Mouse (Mus musculus) left cerebral cortex, postnatal 4 days (tissue): ENCODE data around the gene Rbm44. TPM values are rescaled to one million over a fixed set of nuclear protein-coding genes. Genes with fewer than 3 reads are reported as not detected.
A peak's percentile ranks its signal among the peaks of the same experiment; 100 is the strongest.

Experiments
- DNase-seq: peaks from one replicate; pipeline ENCODE4 v3.0.0-alpha.2; 2022
- intact Hi-C: fragments of 180-260 bp; cut with DNase I; formaldehyde crosslinking; loops from one replicate; pipeline ENCODE4 v1.15.1; 2025
- total RNA-seq, 2 experiments: library from RNA; stranded (reverse); gene quantifications; 2 replicates each; pipeline ENCODE4 v1.2.3; 2021

The Rbm44 gene
- under 1 TPM in 1 of 2 experiments, not detected in 1; 0.10 TPM for total RNA-seq

- no peak for DNase-seq
- intact Hi-C loops: no loop called here
Measured at GRCm38 (mm10) chr1:91144813-91145212, at the start of gene Rbm44. TSS of gene Rbm44 (plus strand) at chr1:91145089.

- no peak for DNase-seq
- intact Hi-C loops: no loop called here
Measured at GRCm38 (mm10) chr1:91095258-91095657, 49.6 kb upstream of the Rbm44 start.

DNA sequence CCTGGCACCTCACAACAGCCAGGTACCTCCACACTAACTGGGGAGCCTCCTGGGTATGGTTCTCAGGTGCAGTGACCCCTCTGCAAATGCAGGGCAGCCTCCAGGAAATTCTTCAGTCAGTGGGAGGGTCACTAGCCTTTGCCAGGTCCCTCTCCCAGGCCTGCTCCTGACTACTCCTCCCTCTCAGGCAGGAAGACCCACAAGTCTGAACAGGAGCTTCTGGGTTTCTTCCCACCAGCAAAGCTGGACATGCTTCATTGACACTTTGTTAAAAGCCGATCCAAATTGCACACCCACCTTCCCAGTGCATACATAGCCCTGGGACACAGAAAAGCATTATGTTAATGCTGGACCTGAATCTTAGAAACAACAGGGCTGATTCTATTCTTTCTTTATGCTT, 49.0 kb upstream of the Rbm44 start:
- intact Hi-C loops: no loop called here
- no peak for DNase-seq

DNA sequence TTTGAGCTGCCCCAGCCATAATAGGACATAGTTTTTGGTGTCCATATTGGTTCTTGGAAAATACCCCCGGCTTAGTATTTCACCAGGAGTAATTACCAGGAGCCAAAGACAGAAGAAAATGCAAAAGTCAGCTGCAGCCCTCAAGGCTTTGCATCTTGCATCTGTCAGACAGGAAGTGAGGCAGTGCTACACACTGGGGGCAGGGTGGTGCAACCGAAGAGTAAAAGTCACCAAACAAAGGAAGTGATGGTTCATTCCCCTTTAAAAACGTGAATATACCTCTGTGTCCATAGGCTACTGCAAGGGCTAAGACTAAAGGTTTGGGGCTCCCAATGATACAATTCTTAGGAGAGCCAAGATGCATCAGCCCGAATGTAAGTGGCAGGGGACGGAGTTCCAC, 48.4 kb upstream of the Rbm44 start:
- intact Hi-C loops: no loop called here

GRCm38 (mm10) chr1:91097283-91097834, 47.5 kb upstream of the Rbm44 start:
- no peak for DNase-seq
- intact Hi-C loops: no loop called here

More for the DNA sequence above, 48.4 kb upstream of the Rbm44 start:
- no peak for DNase-seq

DNA sequence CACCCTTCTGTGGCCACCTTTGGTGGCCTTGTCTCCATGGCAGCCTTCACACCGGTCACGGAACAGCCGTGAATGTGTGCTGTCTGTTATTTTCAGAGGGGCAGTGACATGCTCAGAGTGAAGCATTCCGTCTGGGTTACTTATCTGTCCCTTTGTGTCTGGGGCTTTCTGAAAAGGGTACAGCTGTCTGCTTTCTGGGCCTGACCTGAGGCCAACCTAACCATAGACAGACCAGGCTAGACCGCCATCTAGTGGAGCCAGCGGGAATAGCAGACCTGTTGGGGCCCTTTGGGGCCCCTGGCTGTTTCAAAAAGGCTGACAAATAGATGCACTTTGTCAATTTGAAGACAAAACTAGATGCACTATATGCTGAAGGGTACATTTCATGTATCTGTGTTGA, 46.0 kb upstream of the Rbm44 start:
- peak; percentile 69 for DNase-seq
- intact Hi-C loops: no loop called here

- intact Hi-C loops: loop anchor here (5.0 kb wide), 1 partner anchor 130 kb away; no protein-coding TSS in a partner anchor
- no peak for DNase-seq
Measured at GRCm38 (mm10) chr1:91101709-91102440, 43.0 kb upstream of the Rbm44 start.

DNA sequence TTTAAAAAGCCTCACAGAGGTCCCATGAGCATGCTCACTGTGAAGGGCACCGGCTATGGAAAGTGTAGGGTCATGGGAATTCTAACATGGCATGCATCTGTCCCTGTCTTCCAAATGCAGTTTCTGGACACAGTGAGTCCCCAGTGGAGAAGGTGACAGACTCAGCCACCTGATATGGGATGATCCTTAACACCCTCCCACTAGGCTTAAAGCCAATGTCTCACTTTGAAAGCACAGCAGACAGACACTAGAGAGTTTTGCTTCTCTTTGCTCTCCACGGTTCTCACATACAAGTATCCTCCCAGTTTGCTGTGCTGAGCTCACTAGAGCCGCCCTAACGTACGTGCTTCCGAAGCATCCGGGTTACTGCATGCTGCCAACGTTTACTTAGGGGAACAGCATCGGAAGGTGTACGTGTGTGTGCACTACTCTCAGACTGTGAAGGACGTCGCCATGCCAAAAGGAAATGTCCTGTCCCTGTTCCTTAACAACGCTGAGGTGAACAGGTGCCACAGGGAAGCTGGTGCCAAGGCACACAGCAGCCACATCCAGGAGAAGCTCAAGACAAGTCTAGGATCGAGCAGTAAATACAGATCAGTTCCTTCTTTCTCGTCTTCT, 41.4 kb upstream of the Rbm44 start:
- DNase-seq: no peak
- intact Hi-C loops: loop anchor here (5.0 kb wide), 1 partner anchor 131 kb away; no protein-coding TSS in a partner anchor

DNA sequence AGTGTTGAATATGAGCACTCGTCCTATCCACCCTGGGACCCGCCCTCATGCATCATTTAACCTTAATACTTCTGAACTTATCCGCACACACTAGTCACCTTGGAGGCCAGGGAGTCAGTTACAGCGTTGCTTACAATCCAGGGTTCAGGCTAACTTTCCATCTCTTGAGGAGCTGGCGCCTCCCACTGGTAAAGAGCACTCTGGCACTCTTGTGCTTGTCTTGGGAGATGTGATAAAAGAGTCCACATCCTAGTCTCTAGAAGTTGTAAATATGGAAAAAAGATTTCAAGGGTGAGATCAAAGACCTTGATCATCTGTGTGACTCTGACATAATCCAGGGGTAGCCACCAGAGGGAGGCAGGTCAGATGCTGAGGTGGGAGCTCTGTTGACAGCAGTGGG, 37.3 kb upstream of the Rbm44 start:
- intact Hi-C loops: no loop called here
- no peak for DNase-seq

- DNase-seq: no peak
- intact Hi-C loops: no loop called here
Measured at GRCm38 (mm10) chr1:91109302-91109701, 35.6 kb upstream of the Rbm44 start.

DNA sequence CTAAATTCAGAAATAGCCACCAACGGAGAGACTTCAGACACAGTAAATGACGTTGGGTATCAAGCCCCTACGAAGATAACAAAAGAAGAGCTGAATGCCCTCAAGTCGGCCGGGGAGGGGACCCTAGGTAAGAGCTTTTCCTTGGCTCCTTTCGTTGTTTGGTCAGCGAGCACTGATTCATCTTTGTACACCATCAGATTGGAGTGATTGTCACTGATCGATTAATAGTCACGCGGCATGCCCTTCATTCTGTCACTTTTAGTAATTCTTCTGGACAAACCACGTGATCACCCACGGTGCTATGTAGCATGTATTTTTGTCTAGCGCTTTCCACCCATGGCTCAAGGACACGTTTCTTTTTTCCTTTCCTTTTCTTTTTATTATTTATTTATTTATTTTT, 32.7 kb upstream of the Rbm44 start:
- intact Hi-C loops: no loop called here
- DNase-seq: no peak

GRCm38 (mm10) chr1:91112606-91113005, 32.3 kb upstream of the Rbm44 start:
- intact Hi-C loops: no loop called here

DNA sequence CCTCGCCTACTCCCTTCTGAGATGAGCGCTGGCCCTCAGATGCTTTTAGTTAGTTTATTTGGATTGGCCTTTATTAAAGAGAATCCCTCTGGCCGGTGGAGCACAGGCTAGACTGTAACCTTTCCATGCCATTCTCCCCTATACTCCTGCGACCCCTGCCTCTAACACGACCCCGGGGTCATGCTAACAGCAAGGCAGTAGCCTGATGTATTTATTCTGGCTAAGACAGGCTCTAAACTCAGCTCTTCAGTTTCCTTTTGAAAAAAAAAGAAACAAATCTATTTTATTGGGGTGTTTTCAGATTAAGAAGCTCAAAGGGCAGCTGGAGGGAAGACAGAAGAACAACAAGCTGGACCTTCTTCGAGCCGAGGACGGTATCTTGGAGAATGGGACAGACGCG, 22.8 kb upstream of the Rbm44 start:
- no peak for DNase-seq

More at GRCm38 (mm10) chr1:91112606-91113005, 32.3 kb upstream of the Rbm44 start:
- no peak for DNase-seq

DNA sequence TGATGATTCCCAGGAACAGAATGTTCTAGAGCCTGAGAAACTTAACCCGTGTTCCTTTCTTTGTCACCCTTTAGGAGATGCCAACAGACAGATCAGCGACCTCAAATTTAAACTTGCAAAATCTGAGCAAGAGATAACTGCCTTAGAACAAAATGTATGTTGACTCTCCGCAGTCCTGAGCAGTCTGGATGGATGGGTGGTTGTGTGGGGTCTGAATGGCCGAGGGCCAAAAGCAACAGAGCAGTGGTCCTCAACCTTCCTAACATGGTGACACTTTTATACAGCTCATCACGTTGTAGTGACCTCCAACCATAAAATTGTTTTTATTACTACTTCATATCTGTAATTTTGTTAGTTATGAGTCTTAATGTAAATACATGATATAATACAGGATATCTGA, 21.9 kb upstream of the Rbm44 start:
- intact Hi-C loops: no loop called here
- DNase-seq: no peak

More for the DNA sequence above, 22.8 kb upstream of the Rbm44 start:
- intact Hi-C loops: no loop called here

- intact Hi-C loops: no loop called here
- DNase-seq: no peak
Measured at GRCm38 (mm10) chr1:91123466-91123865, 21.4 kb upstream of the Rbm44 start.

- intact Hi-C loops: no loop called here
- DNase-seq: no peak
Measured at GRCm38 (mm10) chr1:91128849-91129248, 16.0 kb upstream of the Rbm44 start.

GRCm38 (mm10) chr1:91137036-91137435, 7.9 kb upstream of the Rbm44 start:
- DNase-seq: no peak
- intact Hi-C loops: no loop called here

DNA sequence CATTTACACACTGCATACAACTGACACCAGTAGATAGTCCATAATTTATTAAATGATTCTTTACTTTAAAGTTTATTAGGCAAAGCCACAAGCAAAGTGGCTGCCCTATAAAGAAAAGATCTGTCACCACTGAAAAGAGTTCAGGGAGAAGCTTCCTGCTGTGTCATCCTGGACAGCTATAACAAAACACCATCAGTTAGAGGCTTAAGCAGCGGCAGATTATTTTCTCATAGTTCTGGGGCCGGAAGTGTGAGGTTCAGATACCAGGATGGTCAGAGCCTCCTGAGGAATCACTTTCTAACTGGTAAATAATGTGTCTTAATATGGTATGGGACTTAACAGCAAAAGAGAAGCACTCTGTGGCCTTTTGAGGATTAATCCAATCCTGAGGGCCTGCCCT, 6.6 kb downstream of the Rbm44 start:
- no peak for DNase-seq
- intact Hi-C loops: no loop called here

DNA sequence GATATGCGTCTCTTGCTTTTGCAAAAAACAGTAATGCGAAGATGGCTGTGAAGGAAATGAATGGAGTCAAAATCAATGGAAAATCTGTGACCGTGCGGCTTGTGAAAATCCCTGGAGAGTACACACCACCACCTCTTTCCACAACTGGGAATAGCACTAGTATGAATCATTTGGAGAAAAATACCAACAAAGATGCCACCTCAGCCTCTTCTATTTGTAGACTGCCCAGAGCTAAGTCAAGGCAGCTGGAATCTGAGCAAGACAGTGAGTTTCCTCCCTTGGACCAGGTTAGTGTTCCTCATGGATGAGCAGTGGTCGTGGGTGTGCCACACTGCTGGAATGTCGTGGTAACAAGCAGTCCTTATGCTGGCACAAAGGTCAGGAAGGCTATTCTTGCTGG, 21.9 kb downstream of the Rbm44 start:
- no peak for DNase-seq
- intact Hi-C loops: no loop called here

DNA sequence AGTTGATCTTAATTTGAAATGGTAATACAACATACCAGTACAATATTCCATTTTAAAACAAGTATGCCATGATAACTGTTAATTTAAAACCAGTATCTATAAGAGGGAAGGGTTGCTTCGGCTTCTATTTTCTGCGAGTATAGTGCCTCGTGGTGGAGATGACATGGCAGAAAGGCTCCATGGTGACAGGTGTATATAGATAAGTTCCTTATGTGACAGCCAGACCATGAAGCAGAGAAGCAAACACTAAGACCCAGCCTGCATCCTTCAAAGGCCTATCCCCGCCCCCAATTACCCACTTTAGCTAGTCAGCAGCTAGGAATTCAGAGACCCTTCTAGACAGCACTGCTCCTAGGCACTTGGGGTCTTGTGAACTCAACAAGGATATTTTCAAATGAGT, 24.3 kb downstream of the Rbm44 start:
- no peak for DNase-seq
- intact Hi-C loops: no loop called here

DNA sequence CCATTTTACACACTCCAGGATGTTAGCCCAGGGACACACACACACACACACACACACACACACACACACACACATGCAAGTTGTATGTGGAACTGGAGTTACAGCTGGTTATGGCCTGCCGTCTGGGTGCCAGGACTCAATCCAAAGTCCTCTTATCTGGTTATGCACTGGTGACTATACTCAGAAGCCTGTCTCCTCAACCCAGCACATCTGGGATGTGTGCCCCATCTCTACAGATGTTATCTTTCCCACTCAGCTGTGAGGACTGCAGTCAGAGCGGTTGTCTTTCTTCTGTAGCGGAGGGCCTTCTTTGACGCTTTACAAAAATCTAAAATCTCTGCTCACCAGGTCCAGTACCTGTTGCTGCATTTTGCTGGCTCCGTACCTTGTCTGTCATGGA, 29.9 kb downstream of the Rbm44 start:
- intact Hi-C loops: loop anchor here (5.0 kb wide), 1 partner anchor 63 kb away; no protein-coding TSS in a partner anchor

GRCm38 (mm10) chr1:91176026-91176425, 31.1 kb downstream of the Rbm44 start:
- intact Hi-C loops: loop anchor here (5.0 kb wide), 1 partner anchor 61 kb away; no protein-coding TSS in a partner anchor
- no peak for DNase-seq

More for the DNA sequence above, 29.9 kb downstream of the Rbm44 start:
- DNase-seq: no peak
